Mouse (Mus musculus): Measurements from ENCODE around the gene Srbd1. TPM values are rescaled to one million over a fixed set of nuclear protein-coding genes. Genes with fewer than 3 reads are reported as not detected.
A peak's percentile ranks its signal among the peaks of the same experiment; 100 is the strongest.

The Srbd1 gene
- polyA plus RNA-seq, 1 experiment from 2014 or later = 22.3 TPM

GRCm38 (mm10) chr17:86002113-86002512 lies 142.9 kb downstream of the Srbd1 start:
- H3K27ac ChIP-seq (ENCODE audit: low read length) = no peak overlapping the region
- no peak for ATAC-seq (ENCODE audit: low FRiP score, low TSS enrichment)
- no peaks in the 10 kb centered on the region for H3K4me1 ChIP-seq (ENCODE audit: insufficient read depth, low read length)
- peaks cover 16% of the 10 kb centered on the region for H3K36me3 ChIP-seq (ENCODE audit: insufficient read depth, low read length)
- 93% methylated on average over 6 of the region's 6 CpGs for WGBS
- H3K27me3 ChIP-seq (ENCODE audit: insufficient read depth, low read length) = no peaks in the 10 kb centered on the region
- H3K9ac ChIP-seq (replicated peaks; ENCODE audit: low read length) = no peak overlapping the region
- no peak overlapping the region for H3K4me3 ChIP-seq (ENCODE audit: low read length)
- peaks cover 8% of the 10 kb centered on the region; the same call in 1 of the 2 replicates for H3K9me3 ChIP-seq (ENCODE audit: low read length)
- H3K4me2 ChIP-seq (replicated peaks; ENCODE audit: low read depth, low read length) = no peak overlapping the region

GRCm38 (mm10) chr17:86001667-86002066 lies 143.3 kb downstream of the Srbd1 start:
- 94% methylated on average over 5 of the region's 5 CpGs for WGBS
- Histone ChIP-seq H3K4me3 (ENCODE audit: low read length) (no peak overlapping the region), H3K9ac (replicated peaks; ENCODE audit: low read length) (no peak overlapping the region), H3K4me1 (ENCODE audit: insufficient read depth, low read length) (no peaks in the 10 kb centered on the region), H3K36me3 (ENCODE audit: insufficient read depth, low read length) (peaks cover 18% of the 10 kb centered on the region), H3K27ac (ENCODE audit: low read length) (no peak overlapping the region), H3K9me3 (ENCODE audit: low read length) (peaks cover 12% of the 10 kb centered on the region; the same call in 1 of the 2 replicates), H3K27me3 (ENCODE audit: insufficient read depth, low read length) (no peaks in the 10 kb centered on the region), H3K4me2 (replicated peaks; ENCODE audit: low read depth, low read length) (no peak overlapping the region)
- ATAC-seq (ENCODE audit: low FRiP score, low TSS enrichment) = no peak

DNA sequence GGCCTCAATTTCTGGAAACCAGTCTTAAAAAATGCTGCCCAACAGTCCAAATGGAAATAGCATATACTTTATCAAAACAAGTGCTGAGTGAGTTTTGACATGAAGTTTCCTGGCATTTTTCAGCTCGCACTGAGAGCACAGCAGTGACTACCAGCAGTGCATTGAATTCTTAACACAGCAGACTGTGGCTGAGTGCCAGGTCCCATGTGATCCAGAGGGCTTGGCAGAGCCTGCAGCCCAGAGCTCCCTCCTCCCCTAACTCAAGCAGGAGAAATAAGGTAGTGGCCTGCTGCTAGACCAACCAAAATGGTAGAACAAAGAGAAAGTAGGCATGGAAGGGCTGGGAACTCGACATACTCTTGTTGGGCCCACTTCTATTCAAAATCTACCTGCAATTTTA lies 149.2 kb downstream of the Srbd1 start:
- Histone ChIP-seq H3K9ac (replicated peaks; ENCODE audit: low read length) (no peak overlapping the region), H3K27me3 (ENCODE audit: insufficient read depth, low read length) (no peaks in the 10 kb centered on the region), H3K4me3 (ENCODE audit: low read length) (no peak overlapping the region), H3K4me1 (ENCODE audit: insufficient read depth, low read length) (no peaks in the 10 kb centered on the region), H3K36me3 (ENCODE audit: insufficient read depth, low read length) (peaks cover 18% of the 10 kb centered on the region), H3K27ac (ENCODE audit: low read length) (no peak overlapping the region), H3K9me3 (ENCODE audit: low read length) (peaks cover 12% of the 10 kb centered on the region; the same call in 1 of the 2 replicates), H3K4me2 (replicated peaks; ENCODE audit: low read depth, low read length) (no peak overlapping the region)
- 81% methylated on average over 2 of the region's 2 CpGs for WGBS
- ATAC-seq (ENCODE audit: low FRiP score, low TSS enrichment) = no peak

DNA sequence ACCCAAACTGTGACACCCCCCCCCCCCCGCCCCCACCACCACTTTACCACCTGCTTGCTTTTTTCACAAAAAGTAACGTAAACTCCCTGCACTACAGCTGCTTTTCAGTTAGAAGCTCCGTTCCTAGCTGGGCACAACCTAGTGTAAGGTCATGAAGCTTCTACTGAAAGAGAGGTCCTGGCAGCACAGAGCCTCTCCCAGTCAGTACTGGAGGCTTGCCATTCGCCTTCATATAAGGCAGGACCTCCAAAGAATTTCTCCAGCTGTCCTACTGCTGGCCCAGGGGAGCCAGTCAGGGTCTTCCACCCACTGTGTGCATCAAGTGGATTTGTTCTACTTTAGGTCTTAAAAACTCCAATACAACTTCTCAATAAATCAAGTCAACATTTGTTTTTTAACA lies 149.9 kb downstream of the Srbd1 start:
- H3K27me3 ChIP-seq (ENCODE audit: insufficient read depth, low read length) = no peaks in the 10 kb centered on the region
- peaks cover 12% of the 10 kb centered on the region; the same call in 1 of the 2 replicates for H3K9me3 ChIP-seq (ENCODE audit: low read length)
- no peaks in the 10 kb centered on the region for H3K4me1 ChIP-seq (ENCODE audit: insufficient read depth, low read length)
- peaks cover 17% of the 10 kb centered on the region for H3K36me3 ChIP-seq (ENCODE audit: insufficient read depth, low read length)
- ATAC-seq (ENCODE audit: low FRiP score, low TSS enrichment) = no peak
- no peak overlapping the region for H3K9ac ChIP-seq (replicated peaks; ENCODE audit: low read length)
- H3K4me3 ChIP-seq (ENCODE audit: low read length) = no peak overlapping the region
- H3K4me2 ChIP-seq (replicated peaks; ENCODE audit: low read depth, low read length) = no peak overlapping the region
- H3K27ac ChIP-seq (ENCODE audit: low read length) = no peak overlapping the region
- 90% methylated on average over 4 of the region's 4 CpGs for WGBS

DNA sequence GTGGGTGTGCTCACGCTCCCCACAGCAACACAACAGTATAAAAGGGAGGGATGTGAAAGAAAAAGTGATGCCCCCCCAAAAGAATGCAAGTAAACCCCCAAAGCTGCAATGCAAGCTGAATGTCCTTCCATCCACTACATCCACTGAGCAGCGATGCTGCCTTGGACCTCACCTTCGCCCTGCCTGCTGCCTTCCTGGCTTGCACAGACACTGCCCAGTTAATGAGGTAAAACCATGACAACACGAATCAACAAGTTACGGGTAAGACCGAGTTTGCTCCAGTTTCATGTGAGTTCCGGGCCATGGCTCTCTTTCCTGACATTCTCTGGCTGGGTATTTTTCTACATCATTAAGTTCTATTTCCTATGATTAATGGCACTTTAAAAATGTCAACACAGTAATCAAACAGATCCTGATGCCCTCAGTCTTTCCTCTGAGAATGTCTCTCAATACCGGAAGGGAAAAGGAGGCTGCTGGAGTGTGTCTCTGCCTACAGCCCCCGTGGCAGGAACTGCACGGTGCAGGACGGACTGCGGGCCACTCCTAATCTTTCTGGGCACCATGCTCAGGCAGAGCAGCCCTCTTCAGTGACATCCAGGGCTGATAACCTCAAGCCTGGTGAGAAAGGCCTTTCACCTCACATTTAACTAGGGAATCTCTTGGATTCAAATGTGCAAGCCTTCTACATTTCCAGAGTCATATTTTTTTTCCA lies 155.8 kb downstream of the Srbd1 start:
- peak; percentile 91 for ATAC-seq (ENCODE audit: low FRiP score, low TSS enrichment)
- Histone ChIP-seq H3K36me3 (ENCODE audit: insufficient read depth, low read length) (no peaks in the 10 kb centered on the region; the same call in none of the 2 replicates), H3K9me3 (ENCODE audit: low read length) (no peaks in the 10 kb centered on the region), H3K27ac (ENCODE audit: low read length) (peak overlapping the region; percentile 87; the same call in 1 of the 2 replicates), H3K9ac (replicated peaks; ENCODE audit: low read length) (no peak overlapping the region), H3K4me1 (ENCODE audit: insufficient read depth, low read length) (peaks cover 9% of the 10 kb centered on the region), H3K27me3 (ENCODE audit: insufficient read depth, low read length) (no peaks in the 10 kb centered on the region), H3K4me3 (ENCODE audit: low read length) (no peak overlapping the region), H3K4me2 (replicated peaks; ENCODE audit: low read depth, low read length) (no peak overlapping the region)
- 19% methylated on average over 12 of the region's 12 CpGs for WGBS

- H3K36me3 ChIP-seq (ENCODE audit: insufficient read depth, low read length) = no peaks in the 10 kb centered on the region; the same call in 1 of the 2 replicates
- peak overlapping the region; percentile 87 for H3K27ac ChIP-seq (ENCODE audit: low read length)
- H3K4me3 ChIP-seq (ENCODE audit: low read length) = no peak overlapping the region
- H3K27me3 ChIP-seq (ENCODE audit: insufficient read depth, low read length) = no peaks in the 10 kb centered on the region
- H3K4me1 ChIP-seq (ENCODE audit: insufficient read depth, low read length) = peaks cover 9% of the 10 kb centered on the region
- H3K4me2 ChIP-seq (replicated peaks; ENCODE audit: low read depth, low read length) = no peak overlapping the region
- ATAC-seq (ENCODE audit: low FRiP score, low TSS enrichment) = no peak
- WGBS = 38% methylated on average over 4 of the region's 4 CpGs
- no peak overlapping the region for H3K9ac ChIP-seq (replicated peaks; ENCODE audit: low read length)
- H3K9me3 ChIP-seq (ENCODE audit: low read length) = no peaks in the 10 kb centered on the region
Measured at GRCm38 (mm10) chr17:85987531-85987930, 157.4 kb downstream of the Srbd1 start.

DNA sequence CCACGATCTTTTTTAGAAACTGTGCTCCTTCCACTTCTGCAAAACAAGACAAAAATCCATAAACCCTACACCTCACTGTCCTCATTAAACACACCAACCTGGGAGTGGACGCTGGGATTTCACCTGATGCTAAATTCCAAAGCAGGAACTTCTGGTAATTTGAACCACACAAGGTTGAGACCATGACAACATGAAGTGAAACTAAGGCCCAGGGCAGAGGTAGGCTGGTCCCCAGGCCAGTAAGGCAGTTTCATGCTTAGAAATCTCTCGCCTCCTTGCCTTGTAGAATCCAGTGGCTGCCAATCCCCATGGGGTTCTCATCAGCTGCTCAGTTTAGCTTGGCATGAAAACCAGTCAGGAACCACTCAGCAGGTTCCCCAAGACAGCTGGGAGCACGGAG lies 158.4 kb downstream of the Srbd1 start:
- H3K27ac ChIP-seq (ENCODE audit: low read length) = peak overlapping the region; percentile 79
- no peak for ATAC-seq (ENCODE audit: low FRiP score, low TSS enrichment)
- H3K36me3 ChIP-seq (ENCODE audit: insufficient read depth, low read length) = no peaks in the 10 kb centered on the region; the same call in 1 of the 2 replicates
- H3K9me3 ChIP-seq (ENCODE audit: low read length) = no peaks in the 10 kb centered on the region
- H3K4me3 ChIP-seq (ENCODE audit: low read length) = no peak overlapping the region
- H3K4me1 ChIP-seq (ENCODE audit: insufficient read depth, low read length) = peaks cover 9% of the 10 kb centered on the region
- no peak overlapping the region for H3K4me2 ChIP-seq (replicated peaks; ENCODE audit: low read depth, low read length)
- H3K9ac ChIP-seq (replicated peaks; ENCODE audit: low read length) = no peak overlapping the region
- 64% methylated on average over 4 of the region's 4 CpGs for WGBS
- no peaks in the 10 kb centered on the region for H3K27me3 ChIP-seq (ENCODE audit: insufficient read depth, low read length)

- H3K27me3 ChIP-seq (ENCODE audit: insufficient read depth, low read length) = no peaks in the 10 kb centered on the region
- H3K36me3 ChIP-seq (ENCODE audit: insufficient read depth, low read length) = no peaks in the 10 kb centered on the region; the same call in 1 of the 2 replicates
- H3K4me2 ChIP-seq (replicated peaks; ENCODE audit: low read depth, low read length) = no peak overlapping the region
- H3K4me3 ChIP-seq (ENCODE audit: low read length) = no peak overlapping the region
- WGBS = 80% methylated on average over 2 of the region's 2 CpGs
- no peak for ATAC-seq (ENCODE audit: low FRiP score, low TSS enrichment)
- H3K4me1 ChIP-seq (ENCODE audit: insufficient read depth, low read length) = peaks cover 9% of the 10 kb centered on the region
- no peaks in the 10 kb centered on the region for H3K9me3 ChIP-seq (ENCODE audit: low read length)
- H3K9ac ChIP-seq (replicated peaks; ENCODE audit: low read length) = no peak overlapping the region
- H3K27ac ChIP-seq (ENCODE audit: low read length) = peak overlapping the region; percentile 79; the same call in 1 of the 2 replicates
Measured at GRCm38 (mm10) chr17:85986181-85986580, 158.8 kb downstream of the Srbd1 start.

GRCm38 (mm10) chr17:85985131-85985530 lies 159.8 kb downstream of the Srbd1 start:
- Histone ChIP-seq H3K4me2 (replicated peaks; ENCODE audit: low read depth, low read length) (no peak overlapping the region), H3K4me3 (ENCODE audit: low read length) (no peak overlapping the region), H3K27me3 (ENCODE audit: insufficient read depth, low read length) (no peaks in the 10 kb centered on the region), H3K36me3 (ENCODE audit: insufficient read depth, low read length) (no peaks in the 10 kb centered on the region; the same call in 1 of the 2 replicates), H3K9ac (replicated peaks; ENCODE audit: low read length) (no peak overlapping the region), H3K9me3 (ENCODE audit: low read length) (no peaks in the 10 kb centered on the region), H3K4me1 (ENCODE audit: insufficient read depth, low read length) (peaks cover 9% of the 10 kb centered on the region), H3K27ac (ENCODE audit: low read length) (peak overlapping the region; percentile 47; the same call in 1 of the 2 replicates)
- no peak for ATAC-seq (ENCODE audit: low FRiP score, low TSS enrichment)
- WGBS = 45% methylated on average over 11 of the region's 11 CpGs

DNA sequence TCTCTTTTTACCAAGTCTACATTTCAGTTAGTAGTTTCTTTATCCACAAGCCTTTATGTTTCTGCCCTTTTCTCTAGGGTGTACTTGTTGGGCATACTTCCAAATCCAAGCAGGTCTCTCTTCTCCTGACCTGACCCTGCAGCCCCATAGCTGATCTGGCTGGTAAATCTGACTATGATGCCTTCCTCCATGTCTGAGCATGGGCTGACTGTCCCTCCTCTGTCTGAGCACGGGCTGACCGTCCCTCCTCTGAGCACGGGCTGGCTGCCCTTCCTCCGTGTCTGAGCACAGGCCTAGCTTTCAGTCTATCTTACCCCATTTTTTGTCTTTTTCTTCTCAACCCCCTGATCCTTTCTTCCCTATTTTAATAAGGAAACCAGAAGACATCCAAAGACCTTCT lies 162.7 kb downstream of the Srbd1 start:
- Histone ChIP-seq H3K4me3 (ENCODE audit: low read length) (no peak overlapping the region), H3K4me1 (ENCODE audit: insufficient read depth, low read length) (no peaks in the 10 kb centered on the region; the same call in 1 of the 2 replicates), H3K9me3 (ENCODE audit: low read length) (no peaks in the 10 kb centered on the region), H3K9ac (replicated peaks; ENCODE audit: low read length) (no peak overlapping the region), H3K27me3 (ENCODE audit: insufficient read depth, low read length) (no peaks in the 10 kb centered on the region), H3K36me3 (ENCODE audit: insufficient read depth, low read length) (no peaks in the 10 kb centered on the region), H3K27ac (ENCODE audit: low read length) (no peak overlapping the region), H3K4me2 (replicated peaks; ENCODE audit: low read depth, low read length) (no peak overlapping the region)
- ATAC-seq (ENCODE audit: low FRiP score, low TSS enrichment) = no peak
- 94% methylated on average over 4 of the region's 4 CpGs for WGBS

All from kidney, embryonic 16.5 days (tissue).